Mouse (Mus musculus): ENCODE data around the gene Prkcq. TPM values are rescaled to one million over a fixed set of nuclear protein-coding genes. Genes with fewer than 3 reads are reported as not detected.

Prkcq gene
- polyA plus RNA-seq, 1 experiment = 180 TPM

DNA sequence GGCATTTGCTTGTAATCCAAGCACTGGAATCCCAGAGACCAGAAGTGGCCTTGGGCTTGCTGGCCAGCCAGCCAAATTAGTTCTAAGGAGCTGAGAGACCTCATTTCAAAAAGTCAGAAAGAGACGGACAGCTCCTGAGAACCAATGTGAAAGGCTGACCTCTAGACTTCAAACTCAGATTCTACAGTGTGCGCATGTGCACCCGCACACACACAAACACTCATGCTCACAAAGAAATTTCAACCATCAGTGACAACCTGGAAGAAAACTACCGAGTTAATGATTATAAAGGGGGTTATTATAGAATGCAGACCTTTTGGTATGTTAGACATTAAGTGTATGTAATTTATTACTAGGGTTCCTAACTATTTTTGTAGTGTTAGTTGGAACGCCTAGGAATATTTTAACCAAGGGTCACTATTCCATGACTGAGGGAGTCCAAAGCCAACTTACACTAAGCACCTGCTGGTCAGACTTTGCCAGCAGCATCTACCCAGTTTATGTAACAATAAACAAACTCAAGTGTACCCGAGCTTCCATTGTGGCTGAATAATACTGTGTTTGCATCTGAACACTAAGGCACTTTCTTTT, 85.4 kb downstream of the Prkcq start:
- Histone ChIP-seq H3K4me3 (ENCODE audit: control insufficient read depth, low read depth, low read length) (no peak overlapping the region), H3K4me1 (ENCODE audit: control insufficient read depth, insufficient read depth, low read length) (no peaks in the 10 kb centered on the region), H3K27me3 (ENCODE audit: control insufficient read depth, insufficient read depth, low read length) (no peaks in the 10 kb centered on the region), H3K36me3 (ENCODE audit: control insufficient read depth, insufficient read depth, low read length) (no peaks in the 10 kb centered on the region), H3K27ac (ENCODE audit: control insufficient read depth, insufficient read depth, low read depth, low read length) (no peak overlapping the region)
- TF ChIP-seq CTCF (IDR thresholded peaks at IDR 0.05; ENCODE audit: control insufficient read depth, insufficient read depth, insufficient replicate concordance, low read depth, low read length) (no peak), POLR2A (IDR thresholded peaks at IDR 0.05; ENCODE audit: control insufficient read depth, low read depth, low read length) (no peak)

DNA sequence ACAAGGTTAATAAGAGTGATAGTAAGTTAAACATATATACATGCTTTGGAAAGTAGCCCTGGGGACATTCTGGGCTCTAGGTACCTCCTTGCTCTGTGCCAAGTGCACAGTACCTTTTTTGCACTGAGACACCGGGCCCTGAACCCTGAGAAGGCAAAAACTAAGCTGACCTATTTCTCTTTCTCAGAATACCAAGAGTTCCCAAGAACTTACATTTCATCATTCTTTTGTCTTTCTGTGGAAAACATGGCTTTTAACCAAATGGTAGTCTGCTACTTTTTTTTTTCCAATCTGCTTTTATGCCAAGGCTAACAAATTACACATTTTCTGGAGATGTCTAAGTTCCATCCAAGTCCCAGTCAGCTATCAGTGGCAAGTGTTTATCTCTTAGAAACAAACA, 86.3 kb downstream of the Prkcq start:
- no peak overlapping the region for H3K27ac ChIP-seq (ENCODE audit: control insufficient read depth, insufficient read depth, low read depth, low read length)
- no peak overlapping the region for H3K4me3 ChIP-seq (ENCODE audit: control insufficient read depth, low read depth, low read length)
- TF ChIP-seq POLR2A (IDR thresholded peaks at IDR 0.05; ENCODE audit: control insufficient read depth, low read depth, low read length) = no peak
- TF ChIP-seq CTCF (IDR thresholded peaks at IDR 0.05; ENCODE audit: control insufficient read depth, insufficient read depth, insufficient replicate concordance, low read depth, low read length) = no peak
- H3K36me3 ChIP-seq (ENCODE audit: control insufficient read depth, insufficient read depth, low read length) = no peaks in the 10 kb centered on the region
- no peaks in the 10 kb centered on the region for H3K4me1 ChIP-seq (ENCODE audit: control insufficient read depth, insufficient read depth, low read length)
- H3K27me3 ChIP-seq (ENCODE audit: control insufficient read depth, insufficient read depth, low read length) = no peaks in the 10 kb centered on the region

GRCm38 (mm10) chr2:11259361-11259760, 87.5 kb downstream of the Prkcq start:
- TF ChIP-seq POLR2A (IDR thresholded peaks at IDR 0.05; ENCODE audit: control insufficient read depth, low read depth, low read length) (no peak), CTCF (IDR thresholded peaks at IDR 0.05; ENCODE audit: control insufficient read depth, insufficient read depth, insufficient replicate concordance, low read depth, low read length) (no peak)
- no peaks in the 10 kb centered on the region for H3K27me3 ChIP-seq (ENCODE audit: control insufficient read depth, insufficient read depth, low read length)

DNA sequence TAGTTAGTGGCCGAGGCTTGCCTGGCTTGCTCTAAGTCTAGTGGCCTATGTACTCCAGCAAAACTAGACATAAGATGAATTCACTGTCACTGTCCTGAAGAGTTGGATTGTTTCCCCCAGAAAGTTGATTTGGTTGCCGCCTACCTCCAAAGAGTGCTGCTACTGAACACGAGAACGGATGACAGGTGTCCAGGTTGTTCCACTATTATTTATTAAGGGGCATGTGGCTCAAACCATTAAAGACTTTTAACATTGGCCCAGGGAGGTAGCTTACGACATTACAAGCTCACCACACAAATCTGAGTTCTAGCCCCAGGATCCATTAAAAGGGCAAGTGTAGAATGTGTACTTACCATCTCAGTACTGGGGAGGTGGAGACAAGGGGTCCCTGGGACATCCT, 92.9 kb downstream of the Prkcq start:
- H3K4me3 ChIP-seq (ENCODE audit: control insufficient read depth, low read depth, low read length) = no peak overlapping the region
- no peaks in the 10 kb centered on the region for H3K4me1 ChIP-seq (ENCODE audit: control insufficient read depth, insufficient read depth, low read length)
- no peak overlapping the region for H3K27ac ChIP-seq (ENCODE audit: control insufficient read depth, insufficient read depth, low read depth, low read length)
- no peak for TF ChIP-seq POLR2A (IDR thresholded peaks at IDR 0.05; ENCODE audit: control insufficient read depth, low read depth, low read length)
- no peak for TF ChIP-seq CTCF (IDR thresholded peaks at IDR 0.05; ENCODE audit: control insufficient read depth, insufficient read depth, insufficient replicate concordance, low read depth, low read length)
- no peaks in the 10 kb centered on the region for H3K27me3 ChIP-seq (ENCODE audit: control insufficient read depth, insufficient read depth, low read length)
- no peaks in the 10 kb centered on the region for H3K36me3 ChIP-seq (ENCODE audit: control insufficient read depth, insufficient read depth, low read length)

More at GRCm38 (mm10) chr2:11259361-11259760, 87.5 kb downstream of the Prkcq start:
- H3K27ac ChIP-seq (ENCODE audit: control insufficient read depth, insufficient read depth, low read depth, low read length) = no peak overlapping the region
- no peaks in the 10 kb centered on the region for H3K4me1 ChIP-seq (ENCODE audit: control insufficient read depth, insufficient read depth, low read length)
- H3K36me3 ChIP-seq (ENCODE audit: control insufficient read depth, insufficient read depth, low read length) = no peaks in the 10 kb centered on the region
- H3K4me3 ChIP-seq (ENCODE audit: control insufficient read depth, low read depth, low read length) = no peak overlapping the region

GRCm38 (mm10) chr2:11265455-11265854, 93.5 kb downstream of the Prkcq start:
- Histone ChIP-seq H3K27ac (ENCODE audit: control insufficient read depth, insufficient read depth, low read depth, low read length) (no peak overlapping the region), H3K4me3 (ENCODE audit: control insufficient read depth, low read depth, low read length) (no peak overlapping the region), H3K4me1 (ENCODE audit: control insufficient read depth, insufficient read depth, low read length) (no peaks in the 10 kb centered on the region), H3K27me3 (ENCODE audit: control insufficient read depth, insufficient read depth, low read length) (no peaks in the 10 kb centered on the region), H3K36me3 (ENCODE audit: control insufficient read depth, insufficient read depth, low read length) (no peaks in the 10 kb centered on the region)
- TF ChIP-seq CTCF (IDR thresholded peaks at IDR 0.05; ENCODE audit: control insufficient read depth, insufficient read depth, insufficient replicate concordance, low read depth, low read length) = no peak
- TF ChIP-seq POLR2A (IDR thresholded peaks at IDR 0.05; ENCODE audit: control insufficient read depth, low read depth, low read length) = no peak

DNA sequence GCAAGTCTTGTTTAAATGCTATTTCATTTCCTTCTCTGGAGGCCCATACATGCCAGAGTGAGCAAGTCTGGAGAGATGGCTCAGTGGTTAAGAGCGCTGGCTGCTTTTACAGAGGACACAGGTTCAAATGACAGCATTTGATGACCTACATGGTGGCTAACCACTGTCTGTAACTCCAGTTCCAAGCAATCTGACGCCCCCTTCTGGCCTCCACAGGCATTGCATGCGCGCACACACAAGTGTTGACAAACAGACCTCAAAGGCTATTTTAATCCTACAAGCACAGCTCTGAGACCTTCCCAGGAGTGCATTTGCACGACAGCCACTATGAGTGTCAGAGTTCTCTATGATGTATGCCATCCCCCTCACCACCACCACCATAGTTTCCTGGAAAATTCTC, 94.4 kb downstream of the Prkcq start:
- Histone ChIP-seq H3K4me3 (ENCODE audit: control insufficient read depth, low read depth, low read length) (no peak overlapping the region), H3K36me3 (ENCODE audit: control insufficient read depth, insufficient read depth, low read length) (no peaks in the 10 kb centered on the region), H3K27ac (ENCODE audit: control insufficient read depth, insufficient read depth, low read depth, low read length) (no peak overlapping the region), H3K27me3 (ENCODE audit: control insufficient read depth, insufficient read depth, low read length) (no peaks in the 10 kb centered on the region), H3K4me1 (ENCODE audit: control insufficient read depth, insufficient read depth, low read length) (no peaks in the 10 kb centered on the region)
- no peak for TF ChIP-seq POLR2A (IDR thresholded peaks at IDR 0.05; ENCODE audit: control insufficient read depth, low read depth, low read length)
- TF ChIP-seq CTCF (IDR thresholded peaks at IDR 0.05; ENCODE audit: control insufficient read depth, insufficient read depth, insufficient replicate concordance, low read depth, low read length) = peak; percentile 79; the same call in 1 of the 2 replicates

DNA sequence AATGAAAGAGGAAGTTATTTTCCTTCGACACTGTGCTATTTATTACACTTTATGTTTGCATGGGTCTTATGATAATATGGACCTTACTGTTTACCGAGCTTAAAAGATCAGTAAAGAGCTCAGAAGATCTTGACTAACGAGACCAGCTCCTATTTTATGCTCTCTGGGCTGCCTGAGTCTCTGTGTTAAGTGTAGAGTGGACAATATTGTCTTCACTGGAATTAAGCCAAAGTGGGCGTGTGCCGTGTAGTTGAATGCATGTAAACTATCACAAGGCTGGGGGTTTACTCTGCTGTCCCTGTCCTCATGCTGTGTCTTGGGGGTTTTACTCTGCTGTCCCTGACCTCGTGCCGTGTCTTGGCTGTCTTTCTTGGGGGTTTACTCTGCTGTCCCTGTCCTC, 107.1 kb downstream of the Prkcq start:
- Histone ChIP-seq H3K36me3 (ENCODE audit: control insufficient read depth, insufficient read depth, low read length) (no peaks in the 10 kb centered on the region), H3K4me1 (ENCODE audit: control insufficient read depth, insufficient read depth, low read length) (no peaks in the 10 kb centered on the region), H3K4me3 (ENCODE audit: control insufficient read depth, low read depth, low read length) (no peak overlapping the region), H3K27me3 (ENCODE audit: control insufficient read depth, insufficient read depth, low read length) (no peaks in the 10 kb centered on the region), H3K27ac (ENCODE audit: control insufficient read depth, insufficient read depth, low read depth, low read length) (no peak overlapping the region)
- TF ChIP-seq CTCF (IDR thresholded peaks at IDR 0.05; ENCODE audit: control insufficient read depth, insufficient read depth, insufficient replicate concordance, low read depth, low read length) (no peak), POLR2A (IDR thresholded peaks at IDR 0.05; ENCODE audit: control insufficient read depth, low read depth, low read length) (no peak)
